Mouse (Mus musculus) left cerebral cortex, adult 18-20 months (tissue): ENCODE results near the gene Brca2. TPM values are rescaled to one million over a fixed set of nuclear protein-coding genes. Genes with fewer than 3 reads are reported as not detected.
"Not testable (repeated sequence)": the region's sequence is repeated elsewhere in the genome, so short reads cannot be mapped to it uniquely, and the experiment has no call there.

Experiments
- DNase-seq, 2 experiments: peaks; one replicate each; pipeline ENCODE4 v3.0.0; 2021 to 2022; ENCODE audit warnings: low spot score in 2 of 2, mixed read lengths in 1 of 2
- long read RNA-seq, 2 experiments: library from polyadenylated mRNA; stranded (forward); transcript quantifications; one replicate each; pipeline ENCODE4 v2.0.0; 2021
- total RNA-seq, 2 experiments: library from RNA; stranded (reverse); gene quantifications; 2 replicates each; pipeline ENCODE4 v1.2.3; 2021

The Brca2 gene
- total RNA-seq = 1 to 10 TPM; 4.6 to 8.3 TPM
- long read RNA-seq, experiment 1 = 0 reads
- long read RNA-seq, experiment 2, partial matches to known transcripts = 0 of 1 reads
- long read RNA-seq, experiment 2, other reads (novel, unspliced or antisense) = 1 of 1 reads

- peak; percentile 94 to 96 for DNase-seq
These were observed at the start of gene Brca2 for GRCm38 (mm10) chr5:150521937-150522866. Gene Brca2, plus strand, starts transcription at chr5:150522630.

- DNase-seq = no peak
These were observed 45.1 kb upstream of the Brca2 start for GRCm38 (mm10) chr5:150477364-150477763.

GRCm38 (mm10) chr5:150478612-150479011 is 43.8 kb upstream of the Brca2 start:
- no peak for DNase-seq

- no peak for DNase-seq
These were observed 37.2 kb upstream of the Brca2 start for GRCm38 (mm10) chr5:150485198-150485597.

GRCm38 (mm10) chr5:150490285-150490684 is 32.1 kb upstream of the Brca2 start:
- DNase-seq = no peak

- DNase-seq = no peak
These were observed 31.6 kb upstream of the Brca2 start for GRCm38 (mm10) chr5:150490821-150491220.

- DNase-seq = not testable (repeated sequence)
These were observed 30.8 kb upstream of the Brca2 start for GRCm38 (mm10) chr5:150491573-150492173.

- DNase-seq = peak; percentile 29 to 38
These were observed 26.6 kb upstream of the Brca2 start for GRCm38 (mm10) chr5:150495792-150496191.

GRCm38 (mm10) chr5:150510451-150511225 is 11.8 kb upstream of the Brca2 start:
- no peak for DNase-seq

GRCm38 (mm10) chr5:150513264-150513663 is 9.2 kb upstream of the Brca2 start:
- DNase-seq = no peak

GRCm38 (mm10) chr5:150514027-150514426 is 8.4 kb upstream of the Brca2 start:
- DNase-seq = no peak

GRCm38 (mm10) chr5:150518064-150518463 is 4.4 kb upstream of the Brca2 start, which contains the start of gene Zar1l:
Gene Zar1l, minus strand, starts transcription at chr5:150518164.
- no peak for DNase-seq

- no peak for DNase-seq
These were observed 2.9 kb upstream of the Brca2 start for GRCm38 (mm10) chr5:150519551-150519950.

GRCm38 (mm10) chr5:150522867-150523234 is 421 bp downstream of the Brca2 start:
- DNase-seq = no peak

- no peak for DNase-seq
These were observed 2.8 kb downstream of the Brca2 start for GRCm38 (mm10) chr5:150525239-150525638.

- DNase-seq = no peak
These were observed 18.9 kb downstream of the Brca2 start for GRCm38 (mm10) chr5:150541302-150541701.

- DNase-seq = no peak
These were observed 20.8 kb downstream of the Brca2 start for GRCm38 (mm10) chr5:150543184-150543583.

GRCm38 (mm10) chr5:150551637-150552036 is 29.2 kb downstream of the Brca2 start:
- no peak for DNase-seq

GRCm38 (mm10) chr5:150559519-150560103 is 37.2 kb downstream of the Brca2 start:
- no peak for DNase-seq

GRCm38 (mm10) chr5:150560851-150561250 is 38.4 kb downstream of the Brca2 start:
- DNase-seq = no peak

- no peak for DNase-seq
These were observed 38.9 kb downstream of the Brca2 start for GRCm38 (mm10) chr5:150561376-150561775.
